Mouse (Mus musculus) midbrain, embryonic 12.5 days (tissue): ENCODE measurements at regions not wholly inside any gene's neighbourhood (a gene's known extent, or its start where the extent isn't known, plus 50 kb on each side); places are given as distances from the start of the nearest gene placed in this dataset.

Experiments used
- ATAC-seq: fragments of 200-750 bp; cut with Nextera tagmentation; 2 replicates; pipeline ENCODE4 v1.8.0; 2017; ENCODE audit warnings: low read depth, moderate TSS enrichment, moderate library complexity; ENCODE audit not compliant: low FRiP score
- H3K27ac ChIP-seq: fragments of 300-500 bp; sonication (generic); replicated peaks from 2 replicates; pipeline ENCODE4 v1.5.1; 2016; ENCODE audit warnings: mild to moderate bottlenecking
- H3K27me3 ChIP-seq: fragments of 300-500 bp; sonication (generic); 2 replicates; pipeline ENCODE4 v1.6.1; 2016; ENCODE audit warnings: mild to moderate bottlenecking
- H3K36me3 ChIP-seq: fragments of 300-500 bp; sonication (generic); 2 replicates; pipeline ENCODE4 v1.6.1; 2016
- H3K4me1 ChIP-seq: fragments of 300-500 bp; sonication (generic); 2 replicates; pipeline ENCODE4 v1.6.1; 2016
- H3K4me2 ChIP-seq: fragments of 300-500 bp; sonication (generic); replicated peaks from 2 replicates; pipeline ENCODE4 v1.6.1; 2016; ENCODE audit warnings: mild to moderate bottlenecking, moderate library complexity
- H3K4me3 ChIP-seq: fragments of 300-500 bp; sonication (generic); 2 replicates; pipeline ENCODE4 v1.5.1; 2016; ENCODE audit warnings: mild to moderate bottlenecking
- H3K9ac ChIP-seq: fragments of 300-500 bp; sonication (generic); replicated peaks from 2 replicates; pipeline ENCODE4 v1.6.1; 2016; ENCODE audit warnings: mild to moderate bottlenecking, moderate library complexity
- H3K9me3 ChIP-seq: fragments of 300-500 bp; sonication (generic); 2 replicates; pipeline ENCODE4 v1.6.1; 2016; ENCODE audit warnings: mild to moderate bottlenecking
- WGBS: fragments of 180-500 bp; shearing (Covaris S2); methylation state at CpG from one replicate; pipeline ENCODE4 v1.1.7; 2016; 5-methylcytosine and 5-hydroxymethylcytosine counted together

GRCm38 (mm10) chr6:91619735-91620732, 63.8 kb upstream of the Slc6a6 start:
- WGBS, result 84% methylated on average over 13 of the region's 13 CpGs
- no peak overlapping the region for H3K4me2 ChIP-seq
- H3K4me1 ChIP-seq, result peaks cover 17% of the 10 kb centered on the region
- no peak for ATAC-seq
- no peaks in the 10 kb centered on the region for H3K9me3 ChIP-seq
- no peaks in the 10 kb centered on the region for H3K27me3 ChIP-seq
- H3K27ac ChIP-seq, result no peak overlapping the region
- no peak overlapping the region for H3K4me3 ChIP-seq
- no peak overlapping the region for H3K9ac ChIP-seq
- H3K36me3 ChIP-seq, result no peaks in the 10 kb centered on the region

- ATAC-seq, result no peak
- H3K27ac ChIP-seq, result no peak overlapping the region
- H3K4me1 ChIP-seq, result peaks cover 15% of the 10 kb centered on the region
- H3K9ac ChIP-seq, result no peak overlapping the region
- no peaks in the 10 kb centered on the region for H3K9me3 ChIP-seq
- no peaks in the 10 kb centered on the region for H3K27me3 ChIP-seq
- 95% methylated on average over 3 of the region's 3 CpGs for WGBS
- no peak overlapping the region for H3K4me3 ChIP-seq
- H3K36me3 ChIP-seq, result no peaks in the 10 kb centered on the region
- H3K4me2 ChIP-seq, result no peak overlapping the region
Observed at GRCm38 (mm10) chr6:91621437-91621836, 62.4 kb upstream of the Slc6a6 start.

- Histone ChIP-seq H3K36me3 (no peaks in the 10 kb centered on the region), H3K4me3 (no peak overlapping the region), H3K4me1 (peaks cover 7% of the 10 kb centered on the region), H3K9me3 (no peaks in the 10 kb centered on the region), H3K27me3 (no peaks in the 10 kb centered on the region), H3K27ac (no peak overlapping the region), H3K9ac (no peak overlapping the region), H3K4me2 (no peak overlapping the region)
- ATAC-seq, result no peak
- WGBS, result 81% methylated on average over 3 of the region's 3 CpGs
Observed at GRCm38 (mm10) chr6:91622425-91622824, 61.4 kb upstream of the Slc6a6 start.

GRCm38 (mm10) chr6:91623646-91624045, 60.2 kb upstream of the Slc6a6 start:
- WGBS, result 88% methylated on average over 4 of the region's 4 CpGs

GRCm38 (mm10) chr6:91629230-91629629, 54.6 kb upstream of the Slc6a6 start:
- no peaks in the 10 kb centered on the region for H3K9me3 ChIP-seq
- H3K9ac ChIP-seq, result no peak overlapping the region
- H3K4me1 ChIP-seq, result no peaks in the 10 kb centered on the region
- H3K4me3 ChIP-seq, result no peak overlapping the region
- 91% methylated on average over 4 of the region's 4 CpGs for WGBS
- H3K36me3 ChIP-seq, result no peaks in the 10 kb centered on the region
- no peaks in the 10 kb centered on the region for H3K27me3 ChIP-seq
- ATAC-seq, result no peak
- H3K27ac ChIP-seq, result no peak overlapping the region
- no peak overlapping the region for H3K4me2 ChIP-seq

More at GRCm38 (mm10) chr6:91623646-91624045, 60.2 kb upstream of the Slc6a6 start:
- H3K36me3 ChIP-seq, result no peaks in the 10 kb centered on the region
- ATAC-seq, result no peak
- H3K4me2 ChIP-seq, result no peak overlapping the region
- peaks cover 3% of the 10 kb centered on the region; the same call in 1 of the 2 replicates for H3K4me1 ChIP-seq
- H3K4me3 ChIP-seq, result no peak overlapping the region
- H3K27ac ChIP-seq, result no peak overlapping the region
- no peak overlapping the region for H3K9ac ChIP-seq
- no peaks in the 10 kb centered on the region for H3K9me3 ChIP-seq
- no peaks in the 10 kb centered on the region for H3K27me3 ChIP-seq

- ATAC-seq, result no peak
- no peak overlapping the region for H3K27ac ChIP-seq
- no peaks in the 10 kb centered on the region for H3K36me3 ChIP-seq
- WGBS, result 93% methylated on average over 6 of the region's 6 CpGs
- H3K27me3 ChIP-seq, result no peaks in the 10 kb centered on the region
- H3K9ac ChIP-seq, result no peak overlapping the region
- no peaks in the 10 kb centered on the region for H3K4me1 ChIP-seq
- no peak overlapping the region for H3K4me3 ChIP-seq
- no peak overlapping the region for H3K4me2 ChIP-seq
- H3K9me3 ChIP-seq, result no peaks in the 10 kb centered on the region
Observed at GRCm38 (mm10) chr6:91631261-91631660, 52.6 kb upstream of the Slc6a6 start.
